In genomic region chr4:133012776-133013265, GRCm38 (mm10) we compare ENCODE assay signal across 8 mouse cellular contexts. TPM values are rescaled to one million over a fixed set of nuclear protein-coding genes. Genes with fewer than 3 reads are reported as not detected.
DNase-seq lines count a peak whose midpoint lies in the region; ATAC-seq lines count a peak whose summit lies in the region.

No protein-coding gene starts in this region.

- H3K4me3 ChIP-seq in lung, embryonic 15.5 days: peak overlapping the region; percentile 97
- H3K4me3 ChIP-seq in forebrain, embryonic 15.5 days: peak overlapping the region; percentile 98
- H3K4me3 ChIP-seq in intestine, embryonic 14.5 days (ENCODE audit: low read depth, low read length): peak overlapping the region; percentile 96
- H3K4me3 ChIP-seq in lung, embryonic 16.5 days (ENCODE audit: low read length): peak overlapping the region; percentile 94

- H3K4me1 ChIP-seq in lung, embryonic 15.5 days: peaks cover 63% of the 10 kb centered on the region
- H3K4me1 ChIP-seq in forebrain, embryonic 15.5 days: peaks cover 59% of the 10 kb centered on the region
- peaks cover 56% of the 10 kb centered on the region for H3K4me1 ChIP-seq in intestine, embryonic 14.5 days (replicated peaks; ENCODE audit: control insufficient read depth, insufficient read depth, low read length)
- H3K4me1 ChIP-seq in lung, embryonic 16.5 days (replicated peaks; ENCODE audit: control insufficient read depth, insufficient read depth, low read length): peaks cover 57% of the 10 kb centered on the region

- WGBS in lung, embryonic 15.5 days: 3% methylated on average over 17 of the region's 17 CpGs
- WGBS in forebrain, embryonic 15.5 days: 0% methylated on average over 12 of the region's 17 CpGs
- under 1% methylated on average over 17 of the region's 17 CpGs for WGBS in intestine, embryonic 14.5 days
- WGBS in lung, embryonic 16.5 days: under 1% methylated on average over 17 of the region's 17 CpGs

- H3K4me2 ChIP-seq in lung, embryonic 15.5 days: peak overlapping the region; percentile 83
- peak overlapping the region; percentile 94 for H3K4me2 ChIP-seq in forebrain, embryonic 15.5 days (replicated peaks)
- H3K4me2 ChIP-seq in intestine, embryonic 14.5 days (ENCODE audit: low read length): peak overlapping the region; percentile 88
- peak overlapping the region; percentile 91 for H3K4me2 ChIP-seq in lung, embryonic 16.5 days (ENCODE audit: low read depth, low read length)

- peak overlapping the region; percentile 97 for H3K27ac ChIP-seq in lung, embryonic 15.5 days
- H3K27ac ChIP-seq in forebrain, embryonic 15.5 days (replicated peaks): peak overlapping the region; percentile 98
- H3K27ac ChIP-seq in intestine, embryonic 14.5 days (ENCODE audit: low read depth): peak overlapping the region; percentile 95
- H3K27ac ChIP-seq in lung, embryonic 16.5 days (ENCODE audit: low read length): peak overlapping the region; percentile 97

- H3K27me3 ChIP-seq in lung, embryonic 15.5 days: peaks cover 15% of the 10 kb centered on the region
- H3K27me3 ChIP-seq in forebrain, embryonic 15.5 days: peaks cover 12% of the 10 kb centered on the region
- H3K27me3 ChIP-seq in intestine, embryonic 14.5 days (replicated peaks; ENCODE audit: control insufficient read depth, insufficient read depth, low read length): peaks cover 11% of the 10 kb centered on the region
- H3K27me3 ChIP-seq in lung, embryonic 16.5 days (ENCODE audit: control insufficient read depth, insufficient read depth, low read depth, low read length): peaks cover 18% of the 10 kb centered on the region; the same call in 1 of the 2 replicates

- peak overlapping the region; percentile 99 for H3K9ac ChIP-seq in lung, embryonic 15.5 days
- peak overlapping the region; percentile 99 for H3K9ac ChIP-seq in forebrain, embryonic 15.5 days (replicated peaks)
- peak overlapping the region; percentile 94 for H3K9ac ChIP-seq in intestine, embryonic 14.5 days (ENCODE audit: low read length)
- peak overlapping the region; percentile 99 for H3K9ac ChIP-seq in lung, embryonic 16.5 days (ENCODE audit: low read length)

- H3K36me3 ChIP-seq in lung, embryonic 15.5 days: no peaks in the 10 kb centered on the region
- no peaks in the 10 kb centered on the region for H3K36me3 ChIP-seq in forebrain, embryonic 15.5 days
- no peaks in the 10 kb centered on the region for H3K36me3 ChIP-seq in intestine, embryonic 14.5 days (ENCODE audit: control insufficient read depth, insufficient read depth, low read length)
- no peaks in the 10 kb centered on the region for H3K36me3 ChIP-seq in lung, embryonic 16.5 days (ENCODE audit: control insufficient read depth, insufficient read depth, low read length)

- DNase-seq in lung, postnatal 36 days: no peak
- peak; percentile 70 for DNase-seq in adrenal gland, postnatal 14 days
- DNase-seq in intestine, embryonic 14.5 days (ENCODE audit: low spot score): peak; percentile 74
- DNase-seq in testis, postnatal 10 days (ENCODE audit: low spot score): peak; percentile 76
- no peak for DNase-seq in c-Kit-positive CD71-positive TER-119-positive erythroid progenitor cells, embryonic 14.5 days (ENCODE audit: low spot score)

- ATAC-seq in lung, embryonic 15.5 days (ENCODE audit: borderline replicate concordance, extremely low read depth, low FRiP score, low TSS enrichment): no peak
- no peak for ATAC-seq in forebrain, embryonic 15.5 days (replicated peaks)
- ATAC-seq in intestine, embryonic 14.5 days (replicated peaks; ENCODE audit: low FRiP score, low TSS enrichment, low read depth): no peak
- peak; percentile 2; the same call in 1 of the 2 replicates for ATAC-seq in lung, embryonic 16.5 days (ENCODE audit: low read depth)

- H3K9me3 ChIP-seq in lung, embryonic 15.5 days: no peaks in the 10 kb centered on the region
- no peaks in the 10 kb centered on the region for H3K9me3 ChIP-seq in forebrain, embryonic 15.5 days
- H3K9me3 ChIP-seq in intestine, embryonic 14.5 days (ENCODE audit: control insufficient read depth, low read length): no peaks in the 10 kb centered on the region
- no peaks in the 10 kb centered on the region for H3K9me3 ChIP-seq in lung, embryonic 16.5 days (ENCODE audit: control insufficient read depth, low read length)

RNA-seq across cellular contexts. Expression of gene Ahdc1, which starts 1.8 kb away (rescaled TPM):
- 8.5 and 10.5 TPM in 2 replicates for polyA plus RNA-seq in lung, embryonic 15.5 days (2015; fragmentation: Nextera tagmentation; extraction: Ambion mirVana)
- total RNA-seq in adrenal gland, postnatal 14 days (2021): 65.0 and 71.9 TPM in 2 replicates
- 14.2 and 17.0 TPM in 2 replicates for polyA plus RNA-seq in forebrain, embryonic 15.5 days (2015; fragmentation: Nextera tagmentation; extraction: Ambion mirVana)
- 7.3 and 8.1 TPM in 2 replicates for polyA plus RNA-seq in intestine, embryonic 14.5 days (2014; fragmentation: Nextera tagmentation; extraction: Ambion mirVana)
- polyA plus RNA-seq in lung, embryonic 16.5 days (2015; fragmentation: Nextera tagmentation; extraction: Ambion mirVana): 8.0 and 8.2 TPM in 2 replicates

RNA-seq across cellular contexts. Expression of gene Fgr, which starts 38.9 kb away (rescaled TPM):
- 0.69 and 0.74 TPM in 2 replicates for polyA plus RNA-seq in lung, embryonic 15.5 days (2015; fragmentation: Nextera tagmentation; extraction: Ambion mirVana)
- 0.78 and 1.8 TPM in 2 replicates for total RNA-seq in adrenal gland, postnatal 14 days (2021)
- polyA plus RNA-seq in forebrain, embryonic 15.5 days (2015; fragmentation: Nextera tagmentation; extraction: Ambion mirVana): 0.06 TPM in 1 of 2 replicates, not detected in the other
- polyA plus RNA-seq in intestine, embryonic 14.5 days (2014; fragmentation: Nextera tagmentation; extraction: Ambion mirVana): 0.62 and 0.99 TPM in 2 replicates
- 0.79 and 1.2 TPM in 2 replicates for polyA plus RNA-seq in lung, embryonic 16.5 days (2015; fragmentation: Nextera tagmentation; extraction: Ambion mirVana)

Comparison
In these comparisons a context has a peak if more than half of its experiments do, and no peak if none do; other contexts are left out.
1. DNase-seq: peak in adrenal gland, postnatal 14 days (single experiment), intestine, embryonic 14.5 days (single experiment) and testis, postnatal 10 days (single experiment); none in lung, postnatal 36 days (single experiment) and c-Kit-positive CD71-positive TER-119-positive erythroid progenitor cells, embryonic 14.5 days (single experiment).
2. Peak in every context shown above with its lines, with median percentiles within 50 percentile points of each other: H3K27ac ChIP-seq, H3K4me2 ChIP-seq, H3K4me3 ChIP-seq and H3K9ac ChIP-seq.